Mouse (Mus musculus) hindbrain, embryonic 13.5 days (tissue): ENCODE measurements around the gene Ptprh. TPM values are rescaled to one million over a fixed set of nuclear protein-coding genes. Genes with fewer than 3 reads are reported as not detected.
"Not testable (repeated sequence)": the region's sequence is repeated elsewhere in the genome, so short reads cannot be mapped to it uniquely, and the experiment has no call there.

Experiments
- ATAC-seq: fragments of 200-750 bp; cut with Nextera tagmentation; 2 replicates; pipeline ENCODE4 v1.8.0; 2017; ENCODE audit warnings: moderate TSS enrichment; ENCODE audit not compliant: low FRiP score
- H3K27ac ChIP-seq: fragments of 300-500 bp; sonication (generic); 2 replicates; pipeline ENCODE4 v1.5.1; 2015; ENCODE audit warnings: inconsistent platforms, mild to moderate bottlenecking, moderate library complexity
- H3K27me3 ChIP-seq: fragments of 300-500 bp; sonication (generic); 2 replicates; pipeline ENCODE4 v1.6.1; 2015; ENCODE audit warnings: mild to moderate bottlenecking, inconsistent platforms
- H3K36me3 ChIP-seq: fragments of 300-500 bp; sonication (generic); 2 replicates; pipeline ENCODE4 v1.6.1; 2015; ENCODE audit warnings: mild to moderate bottlenecking, inconsistent platforms
- H3K4me1 ChIP-seq: fragments of 300-500 bp; sonication (generic); replicated peaks from 2 replicates; pipeline ENCODE4 v1.6.1; 2015; ENCODE audit warnings: inconsistent platforms
- H3K4me2 ChIP-seq: fragments of 300-500 bp; sonication (generic); 2 replicates; pipeline ENCODE4 v1.6.1; 2015; ENCODE audit warnings: inconsistent platforms, mild to moderate bottlenecking, moderate library complexity
- H3K4me3 ChIP-seq: fragments of 300-500 bp; sonication (generic); 2 replicates; pipeline ENCODE4 v1.5.1; 2015; ENCODE audit warnings: mild to moderate bottlenecking, inconsistent platforms
- H3K9ac ChIP-seq: fragments of 300-500 bp; sonication (generic); 2 replicates; pipeline ENCODE4 v1.6.1; 2015; ENCODE audit warnings: mild to moderate bottlenecking, inconsistent platforms
- H3K9me3 ChIP-seq: fragments of 300-500 bp; sonication (generic); 2 replicates; pipeline ENCODE4 v1.6.1; 2016; ENCODE audit warnings: inconsistent platforms
- whole genome bisulfite sequencing: fragments of 180-500 bp; shearing (Covaris S2); methylation state at CpG from one replicate; pipeline ENCODE4 v1.1.7; 2015; 5-methylcytosine and 5-hydroxymethylcytosine counted together
- polyA plus RNA-seq: library from polyadenylated mRNA; unstranded; fragments of >200 nt; fragmentation: Nextera tagmentation; extraction: Ambion mirVana; gene quantifications from 2 replicates; pipeline ENCODE4 v1.2.1, GENCODE M21; 2015

Gene Ptprh
- polyA plus RNA-seq, 1 experiment from 2014 or later = 0.71 TPM

DNA sequence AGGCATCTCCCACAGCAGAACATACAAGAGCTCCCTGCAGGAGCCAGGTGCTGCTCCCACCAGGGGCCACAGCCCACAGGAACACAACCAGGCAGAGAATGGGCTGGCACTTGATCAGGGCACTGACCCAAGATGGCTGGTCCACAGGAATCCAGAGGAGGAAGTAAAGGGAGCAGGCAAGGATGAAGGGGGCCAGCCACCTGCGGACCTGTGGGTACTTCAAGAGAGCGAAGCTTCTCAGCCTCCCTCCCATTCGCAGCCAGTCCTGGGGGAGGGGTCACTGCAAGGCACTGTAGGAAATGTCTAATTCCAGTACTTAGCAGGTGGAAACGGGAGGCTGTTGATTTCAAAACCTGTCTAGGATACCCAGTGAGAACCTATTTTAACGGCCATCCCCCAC lies 25.7 kb upstream of the Ptprh start:
- no peak for ATAC-seq
- Histone ChIP-seq H3K27me3 (no peaks in the 10 kb centered on the region), H3K4me3 (no peak overlapping the region), H3K9me3 (no peaks in the 10 kb centered on the region), H3K36me3 (peaks cover 64% of the 10 kb centered on the region), H3K4me1 (no peaks in the 10 kb centered on the region), H3K9ac (no peak overlapping the region), H3K4me2 (no peak overlapping the region), H3K27ac (no peak overlapping the region)
- WGBS = 88% methylated on average over 5 of the region's 5 CpGs

GRCm38 (mm10) chr7:4625928-4626327 lies 22.1 kb upstream of the Ptprh start:
- Histone ChIP-seq H3K4me3 (no peak overlapping the region), H3K27me3 (no peaks in the 10 kb centered on the region), H3K9ac (no peak overlapping the region), H3K27ac (no peak overlapping the region), H3K36me3 (peaks cover 31% of the 10 kb centered on the region), H3K4me1 (no peaks in the 10 kb centered on the region), H3K4me2 (no peak overlapping the region), H3K9me3 (no peaks in the 10 kb centered on the region)
- ATAC-seq = no peak
- 91% methylated on average over 2 of the region's 2 CpGs for WGBS

GRCm38 (mm10) chr7:4624343-4624742 lies 20.5 kb upstream of the Ptprh start:
- no peak overlapping the region for H3K4me3 ChIP-seq
- ATAC-seq = no peak
- H3K4me2 ChIP-seq = no peak overlapping the region
- no peak overlapping the region for H3K27ac ChIP-seq
- WGBS = 40% methylated on average over 1 of the region's 1 CpGs
- no peaks in the 10 kb centered on the region for H3K27me3 ChIP-seq
- peaks cover 15% of the 10 kb centered on the region for H3K36me3 ChIP-seq
- no peak overlapping the region for H3K9ac ChIP-seq
- no peaks in the 10 kb centered on the region for H3K4me1 ChIP-seq
- no peaks in the 10 kb centered on the region for H3K9me3 ChIP-seq

DNA sequence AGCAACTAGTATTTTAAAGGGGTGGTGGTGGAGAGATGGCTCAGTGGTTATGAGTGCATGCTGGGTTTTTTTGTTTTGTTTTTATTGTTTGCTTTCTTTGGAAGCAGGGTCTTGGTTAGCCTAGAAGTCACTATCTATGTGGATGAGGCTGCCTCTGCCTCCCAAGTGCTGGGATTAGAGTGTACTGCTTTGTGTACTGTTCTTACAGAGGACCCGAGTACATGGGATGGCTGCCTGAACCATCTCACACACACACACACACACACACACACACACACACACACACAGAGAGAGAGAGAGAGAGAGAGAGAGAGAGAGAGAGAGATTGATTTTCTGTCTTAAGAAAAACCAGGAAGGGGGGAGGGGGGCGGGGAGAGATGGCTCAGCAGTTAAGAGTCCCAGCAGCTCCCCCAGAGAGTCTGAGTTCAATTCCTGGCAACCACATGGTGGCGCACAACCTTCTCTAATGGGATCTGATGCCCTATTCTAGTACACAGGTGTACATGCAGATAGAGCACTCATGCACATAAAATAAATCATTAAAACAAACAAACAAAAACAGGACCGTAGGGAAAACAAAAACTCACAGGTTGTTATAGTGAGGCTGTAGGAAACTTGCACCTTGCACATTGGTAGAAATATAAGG lies 19.8 kb upstream of the Ptprh start:
- 37% methylated on average over 4 of the region's 4 CpGs for WGBS
- Histone ChIP-seq H3K4me3 (no peak overlapping the region), H3K27me3 (no peaks in the 10 kb centered on the region), H3K9me3 (no peaks in the 10 kb centered on the region), H3K4me1 (no peaks in the 10 kb centered on the region), H3K4me2 (no peak overlapping the region), H3K27ac (no peak overlapping the region), H3K9ac (no peak overlapping the region), H3K36me3 (peaks cover 8% of the 10 kb centered on the region)
- ATAC-seq = peak; percentile 52; the same call in 1 of the 2 replicates

- 42% methylated on average over 1 of the region's 1 CpGs for WGBS
- no peak for ATAC-seq
- no peaks in the 10 kb centered on the region for H3K4me1 ChIP-seq
- no peaks in the 10 kb centered on the region for H3K36me3 ChIP-seq
- H3K4me2 ChIP-seq = no peak overlapping the region
- no peak overlapping the region for H3K4me3 ChIP-seq
- H3K9ac ChIP-seq = no peak overlapping the region
- no peaks in the 10 kb centered on the region for H3K9me3 ChIP-seq
- no peak overlapping the region for H3K27ac ChIP-seq
- H3K27me3 ChIP-seq = no peaks in the 10 kb centered on the region
These were observed 16.1 kb upstream of the Ptprh start for GRCm38 (mm10) chr7:4619979-4620378.

- no peak for ATAC-seq
- no peak overlapping the region for H3K9ac ChIP-seq
- H3K4me2 ChIP-seq = no peak overlapping the region
- H3K4me3 ChIP-seq = no peak overlapping the region
- H3K9me3 ChIP-seq = no peaks in the 10 kb centered on the region
- H3K27me3 ChIP-seq = no peaks in the 10 kb centered on the region
- no peaks in the 10 kb centered on the region for H3K36me3 ChIP-seq
- H3K4me1 ChIP-seq = no peaks in the 10 kb centered on the region
- 68% methylated on average over 14 of the region's 14 CpGs for WGBS
- no peak overlapping the region for H3K27ac ChIP-seq
These were observed 10.0 kb upstream of the Ptprh start for GRCm38 (mm10) chr7:4613740-4614403.

GRCm38 (mm10) chr7:4612956-4613355 lies 9.1 kb upstream of the Ptprh start:
- Histone ChIP-seq H3K36me3 (no peaks in the 10 kb centered on the region), H3K4me2 (no peak overlapping the region), H3K9ac (no peak overlapping the region), H3K4me1 (no peaks in the 10 kb centered on the region), H3K27ac (no peak overlapping the region), H3K4me3 (no peak overlapping the region), H3K27me3 (no peaks in the 10 kb centered on the region), H3K9me3 (no peaks in the 10 kb centered on the region)
- 91% methylated on average over 1 of the region's 1 CpGs for WGBS
- no peak for ATAC-seq

DNA sequence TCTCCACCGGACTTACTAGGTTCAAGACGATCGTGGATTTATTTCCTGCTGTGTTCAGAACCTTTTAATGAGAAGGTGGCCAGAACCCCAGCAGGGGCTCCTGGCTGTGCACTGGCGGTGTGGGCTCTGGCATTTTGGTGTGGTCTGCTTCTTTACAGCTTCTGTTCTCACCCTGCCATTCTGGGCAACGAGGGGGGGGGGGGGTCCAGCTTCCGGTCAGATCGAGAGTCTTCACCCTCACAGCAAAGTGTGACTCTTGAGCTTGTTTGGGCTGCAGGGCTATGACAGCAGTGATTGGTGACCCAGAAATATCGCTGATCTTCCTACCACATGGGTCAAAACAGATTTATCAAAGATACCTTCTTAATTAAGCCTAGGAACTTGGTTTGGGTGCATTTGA lies 8.5 kb upstream of the Ptprh start:
- no peak overlapping the region for H3K4me2 ChIP-seq
- H3K27me3 ChIP-seq = no peaks in the 10 kb centered on the region
- no peaks in the 10 kb centered on the region for H3K4me1 ChIP-seq
- H3K9me3 ChIP-seq = no peaks in the 10 kb centered on the region
- no peak overlapping the region for H3K27ac ChIP-seq
- no peak for ATAC-seq
- H3K36me3 ChIP-seq = no peaks in the 10 kb centered on the region
- no peak overlapping the region for H3K4me3 ChIP-seq
- no peak overlapping the region for H3K9ac ChIP-seq
- whole genome bisulfite sequencing = 74% methylated on average over 8 of the region's 8 CpGs

DNA sequence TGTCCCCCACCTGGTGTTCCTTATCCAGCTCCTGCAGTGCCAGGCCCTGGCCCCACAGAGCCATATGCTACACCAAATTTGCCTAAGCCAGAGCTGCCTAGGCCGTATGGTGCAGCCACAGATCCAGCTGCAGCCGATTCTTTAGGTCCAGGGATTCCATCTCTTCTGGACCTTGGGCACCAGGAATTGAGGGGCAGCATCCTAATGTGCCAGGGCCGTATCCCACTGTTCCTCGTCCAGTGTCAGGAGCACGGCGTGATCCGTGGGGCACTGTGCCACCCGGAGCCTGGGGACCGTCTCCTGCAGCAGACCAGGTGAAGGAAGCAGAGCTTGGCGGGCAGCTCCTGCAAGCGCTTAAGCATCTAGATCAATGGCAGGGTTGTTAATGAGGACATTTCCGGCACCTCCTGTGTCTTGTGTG lies 8.1 kb upstream of the Ptprh start:
- Histone ChIP-seq H3K9ac (no peak overlapping the region), H3K4me3 (no peak overlapping the region), H3K27ac (no peak overlapping the region), H3K9me3 (no peaks in the 10 kb centered on the region), H3K4me1 (no peaks in the 10 kb centered on the region), H3K4me2 (no peak overlapping the region), H3K27me3 (no peaks in the 10 kb centered on the region), H3K36me3 (no peaks in the 10 kb centered on the region)
- 89% methylated on average over 12 of the region's 12 CpGs for WGBS
- no peak for ATAC-seq

DNA sequence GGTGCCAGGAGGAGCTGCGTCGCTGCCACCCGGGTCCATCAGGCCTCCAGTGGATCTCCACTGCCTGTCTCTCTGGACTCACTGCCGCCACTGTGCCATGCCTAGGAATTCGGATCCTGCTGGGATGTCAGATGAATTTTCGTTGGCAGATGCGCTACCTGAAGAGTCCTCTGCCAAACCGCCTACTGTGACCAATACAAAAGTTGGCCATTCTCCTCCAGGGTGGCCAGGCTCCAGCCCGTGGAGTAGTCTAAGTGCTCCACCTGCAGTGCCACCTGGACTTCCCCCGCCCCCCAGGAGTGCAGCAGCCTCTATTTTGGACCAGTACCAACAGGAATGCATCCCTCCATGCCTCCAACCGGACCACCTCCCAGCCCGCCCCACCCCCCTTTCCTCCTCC lies 7.7 kb upstream of the Ptprh start:
- Histone ChIP-seq H3K36me3 (no peaks in the 10 kb centered on the region), H3K27ac (no peak overlapping the region), H3K4me3 (no peak overlapping the region), H3K4me1 (no peaks in the 10 kb centered on the region), H3K9ac (no peak overlapping the region), H3K9me3 (no peaks in the 10 kb centered on the region), H3K4me2 (no peak overlapping the region), H3K27me3 (no peaks in the 10 kb centered on the region)
- 88% methylated on average over 12 of the region's 12 CpGs for WGBS
- ATAC-seq = no peak

- Histone ChIP-seq H3K27ac (no peak overlapping the region), H3K27me3 (no peaks in the 10 kb centered on the region), H3K36me3 (no peaks in the 10 kb centered on the region), H3K9ac (no peak overlapping the region), H3K4me3 (no peak overlapping the region), H3K4me2 (no peak overlapping the region), H3K4me1 (no peaks in the 10 kb centered on the region), H3K9me3 (no peaks in the 10 kb centered on the region)
- 71% methylated on average over 5 of the region's 5 CpGs for WGBS
- ATAC-seq = no peak
These were observed 4.2 kb upstream of the Ptprh start for GRCm38 (mm10) chr7:4608002-4608401.

GRCm38 (mm10) chr7:4602969-4603368 lies 872 bp downstream of the Ptprh start:
- no peak overlapping the region for H3K27ac ChIP-seq
- no peaks in the 10 kb centered on the region for H3K9me3 ChIP-seq
- WGBS = 96% methylated on average over 6 of the region's 6 CpGs
- no peak overlapping the region for H3K4me3 ChIP-seq
- no peak overlapping the region for H3K9ac ChIP-seq
- no peak overlapping the region for H3K4me2 ChIP-seq
- no peaks in the 10 kb centered on the region for H3K36me3 ChIP-seq
- ATAC-seq = no peak
- no peaks in the 10 kb centered on the region for H3K27me3 ChIP-seq
- H3K4me1 ChIP-seq = no peaks in the 10 kb centered on the region

DNA sequence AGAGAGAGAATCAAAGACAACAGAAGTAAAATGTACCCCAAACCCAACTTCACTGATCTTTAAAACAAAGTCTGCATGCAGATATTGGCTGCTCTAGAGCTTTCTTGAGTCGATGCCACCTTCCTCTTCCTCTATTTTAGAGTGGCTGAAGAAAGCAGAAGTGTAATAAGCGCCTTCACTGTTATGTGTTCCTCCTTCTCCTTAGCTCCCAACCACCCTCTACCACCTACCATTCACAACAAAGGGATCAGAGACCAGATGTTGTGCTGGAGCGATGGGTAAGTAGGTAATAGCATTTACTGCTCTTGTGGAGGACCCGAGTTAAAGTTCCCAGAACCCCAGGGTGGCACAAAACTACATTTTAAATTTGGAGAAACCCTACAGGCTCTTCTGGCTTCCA lies 6.8 kb downstream of the Ptprh start:
- H3K4me3 ChIP-seq, H3K27me3 ChIP-seq, H3K4me1 ChIP-seq, H3K36me3 ChIP-seq, H3K9me3 ChIP-seq, H3K9ac ChIP-seq, ATAC-seq, H3K4me2 ChIP-seq, H3K27ac ChIP-seq: not testable (repeated sequence)
- WGBS = 77% methylated on average over 4 of the region's 4 CpGs
